Mouse (Mus musculus): ENCODE measurements at regions not wholly inside any gene's neighbourhood (a gene's known extent, or its start where the extent isn't known, plus 50 kb on each side); places are given as distances from the start of the nearest gene placed in this dataset.

DNA sequence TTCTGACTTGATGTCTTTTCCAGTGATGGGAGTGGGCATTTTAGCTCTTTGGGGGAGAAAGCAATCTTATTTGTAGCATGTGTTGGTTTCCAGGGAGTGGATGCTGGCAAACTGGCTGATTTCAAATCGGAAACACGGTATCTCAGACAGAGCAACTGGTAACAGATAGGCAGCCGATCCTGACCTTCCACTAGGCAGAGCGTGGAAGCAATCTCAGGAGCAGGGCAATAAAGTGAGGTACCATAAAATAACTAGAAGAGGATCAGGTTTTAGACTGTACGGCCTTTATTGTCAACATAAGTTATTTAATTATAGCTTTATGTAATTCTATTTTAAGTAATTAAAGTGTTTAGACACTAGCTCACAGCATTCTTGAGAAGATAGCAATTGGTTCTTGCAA, 390.0 kb downstream of the Plk2 start:
- no peak for DNase-seq (ENCODE audit: low spot score)

DNA sequence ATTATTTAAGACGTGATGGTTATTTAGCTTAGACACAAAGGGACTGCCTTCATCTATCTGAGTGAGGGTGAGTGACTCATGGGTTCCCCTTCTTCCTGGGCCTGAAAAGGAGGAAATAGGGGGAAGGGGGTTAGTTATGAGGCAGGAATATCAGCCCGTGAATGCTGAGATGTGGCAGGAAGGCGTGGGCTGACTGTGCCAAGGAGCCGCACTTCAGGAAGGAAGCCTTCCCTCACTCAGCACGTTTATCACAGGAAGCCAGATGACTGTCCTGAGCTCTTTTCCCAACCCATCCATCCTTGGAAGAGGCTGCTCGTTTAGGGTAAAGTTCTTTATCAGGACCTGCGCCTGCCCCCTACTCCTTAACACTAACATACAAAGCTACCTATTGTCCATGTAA, 403.5 kb downstream of the Plk2 start:
- DNase-seq (ENCODE audit: low spot score), result no peak

DNA sequence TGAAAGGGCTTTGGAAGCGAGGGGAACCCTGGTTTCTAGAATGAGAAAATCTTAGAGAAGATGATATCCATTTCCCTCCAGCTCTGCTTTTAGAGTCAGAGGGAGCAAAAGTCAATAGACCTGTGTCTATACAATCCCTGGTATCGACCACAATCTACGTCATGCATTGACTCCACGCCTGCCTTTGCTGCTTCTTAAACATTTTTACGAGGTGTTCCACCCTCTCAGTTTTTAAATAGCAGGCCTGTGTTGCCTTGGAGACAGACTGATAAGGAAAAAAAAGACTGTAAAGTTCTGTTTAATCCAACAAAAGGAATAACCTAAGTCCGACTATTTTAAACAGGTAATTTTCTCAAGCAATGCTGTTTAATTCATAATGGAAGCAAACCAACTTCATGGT, 408.0 kb downstream of the Plk2 start:
- no peak for DNase-seq (ENCODE audit: low spot score)

DNA sequence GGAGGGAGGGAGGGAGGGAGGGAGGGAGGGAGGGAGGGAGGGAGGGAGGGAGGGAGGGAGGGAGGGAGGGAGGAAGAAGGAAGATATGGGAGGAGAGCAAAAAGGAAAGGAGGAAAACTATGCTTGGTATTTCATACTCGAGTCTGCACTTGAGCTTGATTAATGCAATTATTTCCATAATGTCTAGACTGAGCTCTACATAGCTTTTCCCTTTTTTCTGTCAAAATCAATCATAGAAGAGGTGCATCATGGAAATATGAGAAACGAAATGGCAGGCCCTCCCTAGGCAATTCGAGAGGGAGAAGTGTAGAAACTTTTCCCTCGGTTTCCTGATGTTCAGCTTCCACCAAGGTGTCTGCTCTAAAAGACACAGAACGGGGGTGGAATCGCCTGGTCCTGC, 417.6 kb downstream of the Plk2 start:
- DNase-seq (ENCODE audit: low spot score), result no peak

DNA sequence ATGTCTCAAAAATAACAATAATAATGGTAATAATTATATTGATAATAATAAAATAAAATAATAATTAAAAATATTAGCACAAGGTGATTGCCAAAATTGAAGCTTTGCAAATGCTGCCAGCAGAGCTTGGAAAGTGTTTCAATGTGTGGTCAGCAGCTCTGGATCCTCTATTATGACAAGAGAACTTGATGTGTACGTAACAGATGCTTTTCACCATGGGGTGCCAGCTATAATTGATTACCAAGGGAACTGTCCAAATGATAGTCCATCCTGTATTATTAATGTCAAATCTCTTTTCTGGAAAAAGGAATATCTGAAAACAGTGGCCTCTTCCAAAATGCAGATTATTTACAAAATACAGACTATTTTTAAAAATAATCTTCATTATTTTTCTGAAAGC, 419.2 kb downstream of the Plk2 start:
- no peak for DNase-seq (ENCODE audit: low spot score)

DNA sequence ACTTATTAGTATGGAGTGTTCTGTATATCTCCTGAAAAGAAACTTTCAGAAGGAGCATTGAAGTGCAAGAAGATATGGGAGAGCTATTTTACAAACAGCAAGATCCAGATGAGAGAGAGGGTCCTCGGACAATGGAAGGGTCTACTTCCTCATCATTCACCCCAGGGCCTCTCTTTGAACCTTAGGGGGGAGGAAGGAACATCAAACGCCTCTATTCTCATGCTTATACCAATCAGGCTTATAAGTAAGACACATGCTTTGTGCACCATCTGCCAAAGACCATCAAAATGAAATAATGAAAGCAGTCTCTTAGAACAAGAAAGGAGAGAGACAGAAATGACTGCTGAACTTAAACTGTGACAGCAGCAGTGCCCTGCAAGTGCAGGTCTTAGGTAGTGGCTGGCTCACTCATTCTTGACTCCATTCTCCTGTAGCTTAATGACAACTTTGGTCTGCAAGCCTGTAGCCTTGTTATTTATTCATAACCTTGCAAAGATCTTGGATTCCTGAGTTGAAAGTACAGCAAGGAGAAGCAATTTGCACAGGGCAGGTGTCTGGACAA, 424.5 kb downstream of the Plk2 start:
- DNase-seq (ENCODE audit: low spot score), result no peak

DNA sequence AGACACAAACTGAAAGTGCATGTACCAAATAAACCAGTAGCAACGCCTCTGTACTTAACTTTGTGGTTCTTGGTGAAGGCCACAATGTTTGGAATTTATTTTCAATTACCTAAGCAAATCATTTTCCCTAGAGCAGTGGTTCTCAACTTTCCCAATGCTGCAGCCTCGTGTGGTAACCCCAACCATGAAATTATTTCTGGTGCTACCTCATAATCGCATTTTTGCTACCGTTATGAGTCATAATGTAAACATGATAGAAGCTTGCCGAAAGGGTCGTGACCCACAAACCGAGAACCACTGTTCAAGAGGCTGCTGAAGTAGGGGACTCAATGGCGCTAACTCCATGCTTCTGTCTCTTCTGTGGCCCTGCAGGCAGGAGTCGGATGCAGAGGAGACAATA, 429.9 kb upstream of the Actbl2 start:
- no peak for DNase-seq (ENCODE audit: low spot score)

DNA sequence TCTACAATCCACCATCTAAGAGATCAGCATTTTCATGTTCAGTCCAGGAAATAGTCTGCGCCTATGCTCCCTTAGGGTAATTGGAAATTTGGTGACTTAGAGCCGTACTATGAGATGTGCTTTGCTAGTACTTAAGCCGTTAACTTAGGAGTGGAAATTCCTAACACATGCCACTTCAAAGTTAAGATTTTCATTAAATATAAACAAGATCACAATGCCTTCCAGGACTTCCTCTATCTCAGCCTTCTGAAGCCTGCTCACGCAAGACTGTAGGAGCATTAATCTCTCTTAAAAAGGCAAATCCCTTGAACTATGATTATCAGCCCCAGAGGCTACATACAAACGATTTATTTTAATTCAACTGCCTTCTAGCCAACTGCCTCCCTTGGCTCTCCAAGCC, 422.4 kb upstream of the Actbl2 start:
- DNase-seq (ENCODE audit: low spot score), result no peak

DNA sequence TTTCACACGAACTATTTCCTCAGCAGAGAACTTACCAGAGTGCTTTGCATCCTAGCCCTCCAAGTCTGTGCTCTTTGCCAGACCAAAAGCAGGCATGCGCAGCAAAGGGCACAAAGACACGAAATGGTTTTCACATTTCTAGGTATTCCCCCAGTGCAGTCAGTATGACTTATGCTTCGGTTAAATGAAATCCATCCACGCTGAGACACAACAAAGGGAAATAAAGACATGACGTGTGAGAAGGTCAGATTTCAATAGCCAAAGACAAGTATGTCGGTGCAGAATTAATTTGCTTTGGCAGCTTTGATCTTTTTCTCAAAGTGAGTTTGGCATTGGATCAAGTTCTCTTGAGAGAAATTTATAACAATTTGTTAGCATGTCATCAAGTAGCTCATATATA, 417.9 kb upstream of the Actbl2 start:
- no peak for DNase-seq (ENCODE audit: low spot score)

DNA sequence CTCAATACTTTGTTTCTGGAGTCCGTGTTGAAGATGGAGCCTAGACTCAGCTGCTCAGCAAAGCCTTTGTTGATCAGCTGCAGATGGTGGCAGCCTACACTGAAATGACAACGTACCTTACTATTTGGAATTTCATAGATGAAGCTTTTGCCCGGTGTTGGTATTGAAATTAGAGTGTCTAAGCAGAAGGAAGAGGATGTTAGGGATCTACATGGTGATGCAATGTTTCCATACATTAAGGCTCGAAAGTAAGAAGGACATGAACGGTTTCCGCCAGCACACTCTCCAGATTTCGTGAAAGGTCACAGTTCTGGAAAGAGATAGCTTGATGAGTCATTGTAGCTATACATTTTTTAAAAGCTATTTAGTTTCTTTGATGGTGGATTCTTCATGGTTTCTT, 412.9 kb upstream of the Actbl2 start:
- no peak for DNase-seq (ENCODE audit: low spot score)

DNA sequence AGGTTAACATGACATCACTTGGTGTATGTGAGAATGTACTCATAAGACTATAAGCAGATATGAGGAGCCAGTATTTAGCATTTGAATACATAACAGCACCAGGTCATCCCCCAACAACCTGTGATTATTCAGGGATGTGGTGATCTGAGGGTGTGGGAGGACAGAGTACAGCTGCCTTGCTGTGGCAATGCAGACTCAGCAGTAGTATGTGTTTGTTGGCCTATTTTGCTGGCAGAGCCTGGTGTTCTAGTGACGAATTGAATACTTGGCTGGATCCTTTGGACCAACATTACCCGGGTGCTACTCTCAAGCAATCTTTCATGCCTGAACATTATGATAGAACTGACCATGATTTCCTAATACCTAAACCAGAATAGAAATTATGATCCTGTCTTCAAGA, 409.1 kb upstream of the Actbl2 start:
- no peak for DNase-seq (ENCODE audit: low spot score)

DNA sequence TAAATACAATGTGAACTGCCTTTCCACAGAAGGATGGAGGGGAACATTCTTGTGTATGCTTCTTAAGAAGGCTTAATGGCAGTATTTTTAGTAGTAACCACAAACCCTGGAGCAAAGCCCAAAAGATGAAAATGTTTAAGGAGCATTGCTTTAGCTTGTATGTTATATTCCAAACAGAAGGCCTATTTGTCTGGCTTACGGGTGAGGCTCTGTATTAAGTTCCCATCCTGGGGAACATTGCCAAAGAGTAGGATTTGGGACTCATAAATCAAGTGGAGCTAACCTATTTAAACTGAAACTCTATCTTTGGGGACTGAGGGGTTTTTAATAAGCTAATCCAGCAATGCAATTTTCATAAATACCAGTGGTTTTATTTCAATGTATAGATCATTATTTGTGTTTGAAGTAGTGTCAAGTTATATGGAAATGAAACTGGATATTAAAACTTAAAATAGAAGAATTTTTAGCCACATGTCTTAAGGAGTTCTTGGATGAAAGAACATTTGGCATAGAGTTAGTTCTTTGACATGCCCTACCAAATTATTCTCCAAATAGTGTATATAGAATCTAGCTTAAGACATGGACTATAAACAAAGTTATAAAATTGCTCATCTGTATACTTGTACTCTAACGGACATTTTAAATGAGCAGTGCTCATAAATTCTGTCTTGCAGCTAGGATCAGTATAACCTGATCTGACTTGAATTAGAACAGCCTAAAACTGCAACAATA, 401.7 kb upstream of the Actbl2 start:
- DNase-seq (ENCODE audit: low spot score), result no peak

DNA sequence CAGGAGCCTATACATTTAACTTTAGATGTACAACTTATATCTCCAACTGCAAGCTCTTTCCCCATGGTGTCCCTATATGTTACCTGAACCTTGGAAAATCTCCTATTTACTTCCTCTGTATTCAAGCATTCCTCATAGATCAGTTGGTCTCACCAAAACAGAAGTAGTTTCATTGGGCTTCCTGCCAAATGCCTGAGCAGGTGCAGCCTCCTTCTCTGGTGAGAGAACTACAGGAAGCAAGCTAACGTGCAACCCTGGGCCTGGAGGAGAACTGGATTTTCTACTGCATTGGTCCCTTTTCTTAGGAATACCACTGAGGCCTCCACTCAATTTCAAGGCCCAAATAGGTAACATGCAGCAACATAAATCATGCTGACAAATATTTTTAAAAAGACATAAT, 400.6 kb upstream of the Actbl2 start:
- DNase-seq (ENCODE audit: low spot score), result no peak

DNA sequence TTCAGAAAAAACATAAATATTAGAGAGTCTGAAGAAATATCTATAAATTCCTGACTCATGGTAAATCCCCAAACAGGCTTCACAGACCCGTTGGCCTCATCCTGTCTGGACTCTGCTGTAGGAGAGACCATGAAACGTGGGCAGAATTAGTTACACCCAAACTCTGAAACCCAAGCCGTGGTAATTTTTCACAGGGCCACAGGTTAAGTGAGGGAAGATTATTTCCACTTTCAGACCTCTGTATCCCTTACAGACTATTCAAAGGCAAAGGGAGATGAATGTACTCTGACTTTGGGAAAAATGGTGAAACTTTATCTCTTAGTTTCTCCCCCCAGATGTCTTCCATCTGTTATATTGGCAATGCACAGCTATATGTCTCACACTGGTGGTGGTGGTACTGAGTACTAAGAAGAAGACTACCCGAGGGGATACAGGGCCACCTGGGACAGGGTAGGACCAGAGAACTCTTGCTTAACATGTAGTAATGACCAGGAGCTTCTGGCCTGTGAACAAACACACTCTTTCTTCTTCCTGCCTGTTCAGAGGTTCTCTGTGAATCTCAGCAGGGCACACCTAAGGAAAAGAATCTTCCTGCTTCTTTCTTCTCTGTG, 388.8 kb upstream of the Actbl2 start:
- DNase-seq (ENCODE audit: low spot score), result no peak

DNA sequence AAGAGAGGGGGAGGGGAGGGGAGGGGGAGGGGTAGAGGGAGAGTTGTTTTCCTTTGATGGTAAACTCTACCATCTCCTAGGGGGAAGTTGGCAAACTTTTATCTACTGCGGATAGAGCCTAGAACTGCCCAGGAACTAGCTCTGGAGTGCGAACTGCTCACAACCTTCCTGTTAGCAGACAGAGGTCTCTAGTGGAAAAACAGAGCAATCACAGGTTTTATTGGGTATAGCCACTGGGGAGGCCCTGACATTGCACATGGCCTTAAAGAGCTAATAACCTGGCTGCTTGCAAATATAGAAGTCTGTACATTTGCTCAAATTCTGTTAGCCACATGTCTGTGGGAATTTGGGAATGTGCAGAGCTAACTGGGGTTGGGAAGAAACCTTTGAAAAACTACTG, 388.1 kb upstream of the Actbl2 start:
- DNase-seq (ENCODE audit: low spot score), result no peak

DNA sequence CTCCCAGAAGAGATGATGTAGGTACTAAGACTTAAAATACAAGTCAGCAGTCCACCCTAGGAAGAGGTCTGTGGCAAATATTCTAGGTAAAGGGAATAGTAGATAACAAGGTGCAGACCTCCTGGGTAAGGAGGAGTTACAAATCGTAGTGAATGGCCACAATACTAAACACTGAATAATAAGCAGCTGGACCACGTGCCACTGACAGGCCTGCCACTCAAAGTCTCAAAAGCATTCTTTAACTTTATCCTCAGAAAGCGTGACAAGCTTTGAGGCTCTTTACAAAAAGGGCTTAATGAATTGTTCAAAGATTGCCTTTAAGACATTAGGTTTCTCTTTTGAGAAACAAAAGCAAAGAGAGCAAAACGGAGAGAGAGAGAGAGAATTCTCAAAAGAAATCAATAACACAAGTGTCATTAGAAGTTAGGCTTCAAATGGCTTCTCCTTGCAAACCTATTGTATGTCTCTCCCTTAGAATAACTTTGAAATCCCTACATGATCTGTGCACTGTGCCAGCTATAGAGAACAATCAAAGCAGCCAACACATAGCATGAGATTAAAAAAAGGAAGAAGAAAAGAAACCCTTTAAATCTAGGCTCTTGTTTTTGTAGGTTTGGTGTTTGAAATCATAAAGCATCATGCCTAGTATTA, 383.6 kb upstream of the Actbl2 start:
- no peak for DNase-seq (ENCODE audit: low spot score)

DNA sequence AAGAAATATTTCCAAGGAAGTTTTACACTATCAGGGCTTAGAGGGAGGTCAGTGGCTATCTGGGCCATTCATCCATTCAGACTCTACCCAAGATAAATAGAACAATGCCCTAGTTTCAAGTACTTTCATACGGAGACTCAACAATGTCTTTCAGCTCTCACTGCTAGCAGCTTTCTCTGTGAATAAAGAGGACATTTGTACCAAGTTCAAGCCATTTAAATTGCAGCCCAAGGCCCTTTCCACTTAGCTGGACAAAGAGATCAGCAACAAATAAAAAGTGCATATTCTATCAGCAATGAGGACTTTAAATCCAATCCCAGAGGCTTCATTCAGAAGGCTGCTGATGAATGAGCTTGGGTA, 383.1 kb upstream of the Actbl2 start:
- no peak for DNase-seq (ENCODE audit: low spot score)

DNA sequence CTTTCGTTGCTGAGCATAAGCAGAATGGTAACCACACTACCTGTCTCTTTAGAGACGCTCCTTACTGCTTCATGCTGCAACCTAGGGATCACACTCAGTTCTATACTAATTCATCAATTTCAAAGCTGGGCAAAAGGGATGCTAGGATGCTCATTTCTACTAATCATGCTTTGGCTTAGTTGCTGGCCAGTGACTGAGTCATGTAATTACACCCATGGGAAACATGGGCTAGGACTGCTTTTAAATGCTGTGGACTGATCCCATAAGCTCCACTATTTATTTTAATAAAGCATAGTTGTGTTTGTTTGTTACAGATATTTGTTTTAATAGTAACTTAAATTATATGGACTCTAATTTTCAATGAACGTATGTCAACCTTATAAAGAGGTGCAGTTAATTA, 373.2 kb upstream of the Actbl2 start:
- no peak for DNase-seq (ENCODE audit: low spot score)

DNA sequence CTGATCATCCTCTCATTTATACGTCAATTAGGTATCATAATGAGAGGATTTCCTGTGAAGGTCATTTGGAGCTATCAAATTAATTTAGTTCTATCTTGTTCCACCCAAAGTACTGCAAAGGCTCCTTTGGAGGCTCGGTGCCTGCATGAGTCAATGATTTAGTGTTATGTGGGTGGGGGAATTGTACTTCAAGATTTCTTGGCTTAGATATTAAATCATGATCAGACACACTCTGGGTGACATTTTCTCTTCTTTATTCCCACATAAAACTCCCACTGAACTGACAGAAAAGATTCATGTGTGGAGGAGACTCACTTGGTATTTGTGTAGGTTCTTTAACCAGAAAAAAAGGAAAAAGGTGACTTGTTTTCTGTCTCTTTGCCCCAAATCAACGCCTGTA, 372.6 kb upstream of the Actbl2 start:
- DNase-seq (ENCODE audit: low spot score), result peak; percentile 55

DNA sequence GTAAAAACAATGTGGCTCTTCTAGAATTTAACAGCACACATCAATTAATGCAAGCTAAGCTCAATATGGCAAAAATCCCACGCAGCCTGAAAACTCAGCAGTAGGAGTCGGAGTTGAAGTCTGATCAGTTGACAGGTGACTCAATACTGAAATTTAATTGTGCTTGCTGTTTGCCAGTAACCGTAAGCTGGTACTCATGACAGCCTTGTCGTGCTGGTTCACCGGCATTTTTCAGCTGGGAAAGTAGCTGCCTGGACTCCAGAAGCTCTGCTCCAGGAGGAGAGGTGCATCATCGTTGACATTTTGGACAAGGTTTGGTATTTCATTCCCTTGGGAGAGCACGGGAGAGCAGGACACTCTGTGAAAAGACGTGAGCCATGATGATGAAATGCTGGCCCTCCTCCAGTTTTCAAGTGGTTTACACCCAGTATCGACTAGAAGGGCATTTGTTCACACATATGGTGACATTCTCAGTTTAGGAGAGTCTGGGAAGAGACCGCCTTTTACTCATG, 372.1 kb upstream of the Actbl2 start:
- peak; percentile 54 for DNase-seq (ENCODE audit: low spot score)

DNA sequence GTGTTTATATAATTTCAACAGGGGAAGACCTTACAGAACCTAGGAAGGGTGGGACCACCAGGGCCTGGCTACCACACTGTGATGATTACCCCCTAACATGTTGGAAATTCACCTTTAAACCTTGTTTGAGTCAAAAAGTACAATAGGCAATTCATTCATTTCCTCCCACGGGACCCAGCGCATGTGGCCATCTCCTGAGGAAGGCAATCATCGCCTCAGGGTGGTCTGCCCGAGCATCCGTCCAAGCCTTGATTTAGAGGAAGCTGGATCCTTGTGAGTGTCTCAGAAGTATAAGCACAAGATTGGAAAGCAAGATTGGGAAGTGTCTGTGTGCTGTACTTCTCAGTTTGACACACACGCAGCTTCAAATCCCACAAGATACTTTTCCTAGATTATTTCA, 360.9 kb upstream of the Actbl2 start:
- no peak for DNase-seq (ENCODE audit: low spot score)

DNA sequence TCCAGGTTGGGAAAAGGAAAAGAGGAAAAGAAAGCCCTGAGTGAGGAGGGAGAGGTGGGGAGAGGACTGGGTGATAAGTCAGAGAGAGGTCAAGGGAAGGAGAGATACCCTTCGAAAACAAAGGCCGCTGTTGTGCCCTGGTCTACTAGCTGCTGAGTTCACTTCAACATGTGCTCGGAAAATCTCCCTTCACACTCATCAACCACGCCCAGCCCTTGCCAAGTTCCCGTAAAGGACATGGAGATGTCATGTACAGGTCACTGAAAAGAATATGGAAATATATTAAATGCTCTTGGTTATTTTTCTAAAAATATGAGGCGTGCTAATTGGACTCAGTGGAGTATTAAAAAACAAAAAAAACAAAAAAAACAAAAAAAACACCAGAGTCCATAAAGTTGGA, 359.5 kb upstream of the Actbl2 start:
- DNase-seq (ENCODE audit: low spot score), result no peak

DNA sequence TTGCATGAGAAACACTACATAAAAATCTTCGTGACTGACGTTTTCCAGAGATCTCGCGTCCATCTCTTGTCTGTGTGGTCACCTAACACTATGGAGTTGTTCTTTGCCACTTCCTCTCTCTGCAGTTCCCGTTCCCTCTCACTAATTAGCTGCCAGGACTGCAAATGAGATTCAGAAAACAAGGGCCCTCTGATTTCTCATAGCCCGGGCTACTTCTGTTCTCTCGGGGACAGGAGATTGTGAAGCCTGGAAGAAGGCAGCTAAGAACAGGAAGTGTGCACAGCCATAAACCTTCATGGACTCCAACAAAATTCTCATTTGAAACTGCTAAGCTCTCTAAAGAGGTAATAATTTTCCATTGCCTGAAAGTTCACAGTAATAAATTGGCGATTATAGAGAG, 358.9 kb upstream of the Actbl2 start:
- no peak for DNase-seq (ENCODE audit: low spot score)
